Mouse (Mus musculus): ENCODE data around the gene Tm9sf3.

The Tm9sf3 gene

DNA sequence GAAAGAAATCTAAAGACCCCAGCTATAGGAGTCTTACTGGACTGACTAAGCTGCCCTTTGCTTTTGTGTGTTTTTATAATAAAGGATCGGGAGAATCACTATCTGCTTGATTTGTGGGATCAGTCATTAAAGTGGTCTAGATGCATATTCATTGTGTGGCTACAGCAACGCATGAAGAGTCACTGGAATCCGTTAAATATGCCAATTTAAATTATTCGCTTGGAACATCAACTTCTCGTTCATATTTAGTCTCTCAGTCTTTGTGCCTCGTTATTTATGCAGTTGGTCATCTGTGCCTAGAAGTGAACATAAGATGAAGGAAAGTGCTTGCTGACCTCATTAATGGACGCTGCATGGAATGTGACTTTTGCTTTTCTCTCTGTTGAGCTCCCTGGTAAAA, 7.1 kb upstream of the Tm9sf3 start:
- TF ChIP-seq POU5F1 (IDR thresholded peaks at IDR 0.05; ENCODE audit: borderline replicate concordance, low read length) (no peak), CTCF (conservative IDR thresholded peaks at IDR 0.05; ENCODE audit: low read length) (no peak), NANOG (IDR thresholded peaks at IDR 0.05; ENCODE audit: borderline replicate concordance, low read length) (no peak)
- H3K36me3 ChIP-seq (ENCODE audit: insufficient read depth, low read length) = no peaks in the 10 kb centered on the region
- no peaks in the 10 kb centered on the region for H3K9me3 ChIP-seq (ENCODE audit: low read length)
- peaks cover 9% of the 10 kb centered on the region; the same call in 1 of the 2 replicates for H3K27me3 ChIP-seq (ENCODE audit: insufficient read depth, low read length)
- H3K4me3 ChIP-seq (replicated peaks; ENCODE audit: low read length) = no peak overlapping the region
- H3K4me1 ChIP-seq (replicated peaks; ENCODE audit: low read depth, low read length) = peaks cover 21% of the 10 kb centered on the region

DNA sequence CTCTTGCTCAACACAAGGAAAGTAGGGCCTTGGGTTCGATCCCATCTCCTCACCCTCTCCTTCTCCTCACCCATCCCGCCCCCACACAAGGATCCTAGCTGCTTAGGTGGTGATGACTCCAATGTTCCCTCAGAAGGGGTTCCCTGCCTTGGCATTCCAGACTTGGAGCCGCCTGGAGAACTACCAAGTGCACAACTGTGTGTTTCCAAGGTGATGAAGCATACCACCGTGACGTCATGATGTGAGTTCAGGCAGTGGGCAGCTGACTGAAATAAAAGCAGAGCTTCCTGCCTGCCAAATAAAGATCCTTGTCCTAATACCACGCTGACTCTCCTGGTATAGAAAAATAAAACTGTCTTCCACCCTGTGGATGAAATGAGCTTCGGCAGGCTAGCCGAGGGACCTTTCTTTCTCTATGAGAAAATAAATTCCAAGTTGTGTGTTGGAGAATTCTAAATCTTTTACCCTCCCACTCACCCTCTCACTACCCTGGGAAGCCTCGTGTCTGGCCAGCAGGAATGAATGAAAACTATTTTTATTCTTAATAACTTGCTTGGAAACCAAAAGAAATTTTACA, 6.4 kb upstream of the Tm9sf3 start:
- Histone ChIP-seq H3K27me3 (ENCODE audit: insufficient read depth, low read length) (peaks cover 9% of the 10 kb centered on the region; the same call in 1 of the 2 replicates), H3K36me3 (ENCODE audit: insufficient read depth, low read length) (no peaks in the 10 kb centered on the region), H3K9me3 (ENCODE audit: low read length) (no peaks in the 10 kb centered on the region), H3K4me3 (replicated peaks; ENCODE audit: low read length) (no peak overlapping the region), H3K4me1 (replicated peaks; ENCODE audit: low read depth, low read length) (peaks cover 26% of the 10 kb centered on the region)
- TF ChIP-seq CTCF (conservative IDR thresholded peaks at IDR 0.05; ENCODE audit: low read length) = no peak

DNA sequence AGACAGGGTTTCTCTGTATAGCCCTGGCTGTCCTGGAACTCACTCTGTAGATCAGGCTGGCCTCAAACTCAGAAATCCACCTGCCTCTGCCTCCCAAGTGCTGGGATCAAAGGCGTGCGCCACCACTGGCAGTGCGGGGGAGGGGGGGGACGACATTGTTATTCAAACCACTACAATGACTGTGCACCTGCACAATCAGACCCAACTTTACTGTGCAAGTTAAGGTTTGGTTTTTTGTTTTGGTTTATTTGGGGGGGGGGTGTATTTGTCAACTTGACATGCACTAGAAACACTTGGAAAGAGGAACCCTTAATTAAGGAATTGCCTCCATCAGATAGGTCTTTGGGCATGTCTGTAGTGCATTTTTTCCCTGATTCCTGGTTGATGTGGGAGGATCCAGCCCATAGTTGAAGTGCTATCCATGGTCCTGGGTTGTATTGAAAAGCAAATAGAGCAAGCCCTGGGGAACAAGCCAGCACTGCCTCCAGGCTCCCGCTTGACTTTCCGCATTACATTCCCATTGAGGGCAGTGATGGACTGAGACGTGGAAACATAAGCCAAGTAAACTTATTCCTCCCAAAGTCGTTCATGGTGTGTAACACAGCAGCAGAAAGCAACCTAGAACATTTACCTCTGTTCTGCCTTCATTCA, 2.6 kb upstream of the Tm9sf3 start:
- Histone ChIP-seq H3K9me3 (ENCODE audit: low read length) (no peaks in the 10 kb centered on the region), H3K4me1 (replicated peaks; ENCODE audit: low read depth, low read length) (peaks cover 41% of the 10 kb centered on the region), H3K27me3 (ENCODE audit: insufficient read depth, low read length) (peaks cover 5% of the 10 kb centered on the region; the same call in 1 of the 2 replicates), H3K4me3 (replicated peaks; ENCODE audit: low read length) (peak overlapping the region; percentile 41; the same call in 1 of the 2 replicates), H3K36me3 (ENCODE audit: insufficient read depth, low read length) (no peaks in the 10 kb centered on the region)
- TF ChIP-seq NANOG (IDR thresholded peaks at IDR 0.05; ENCODE audit: borderline replicate concordance, low read length) (0 out of 2 replicates have a peak, but pooled peaks have one; percentile 4), POU5F1 (IDR thresholded peaks at IDR 0.05; ENCODE audit: borderline replicate concordance, low read length) (peak; percentile 30; the same call in 1 of the 2 replicates), CTCF (conservative IDR thresholded peaks at IDR 0.05; ENCODE audit: low read length) (no peak)

DNA sequence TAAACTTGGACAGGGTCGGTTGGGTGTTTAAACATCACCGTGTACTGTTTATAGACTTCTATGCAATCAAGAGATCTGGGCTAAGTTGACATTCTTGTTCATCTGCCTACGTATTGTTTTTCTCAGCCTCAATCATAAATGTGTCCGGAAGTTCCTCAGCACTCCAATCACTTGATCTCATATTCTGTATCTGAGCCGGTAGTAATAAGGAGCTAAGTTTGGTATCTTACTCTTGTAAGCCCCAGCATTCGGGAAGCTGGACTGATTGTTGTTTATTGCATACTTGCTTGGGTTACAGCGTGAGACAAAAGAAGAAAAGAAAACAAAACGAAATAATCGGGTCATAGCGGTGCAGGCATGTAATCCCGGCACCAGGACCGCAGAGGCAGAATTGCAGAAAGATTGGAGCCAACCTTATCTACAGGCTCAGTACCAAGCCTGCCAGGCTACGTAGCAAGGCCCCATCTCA, 568 bp upstream of the Tm9sf3 start:
- peak overlapping the region; percentile 91 for H3K4me3 ChIP-seq (replicated peaks; ENCODE audit: low read length)
- peaks cover 5% of the 10 kb centered on the region; the same call in 1 of the 2 replicates for H3K27me3 ChIP-seq (ENCODE audit: insufficient read depth, low read length)
- no peaks in the 10 kb centered on the region for H3K9me3 ChIP-seq (ENCODE audit: low read length)
- H3K4me1 ChIP-seq (replicated peaks; ENCODE audit: low read depth, low read length) = peaks cover 48% of the 10 kb centered on the region
- TF ChIP-seq NANOG (IDR thresholded peaks at IDR 0.05; ENCODE audit: borderline replicate concordance, low read length) = no peak
- no peak for TF ChIP-seq POU5F1 (IDR thresholded peaks at IDR 0.05; ENCODE audit: borderline replicate concordance, low read length)
- no peak for TF ChIP-seq CTCF (conservative IDR thresholded peaks at IDR 0.05; ENCODE audit: low read length)
- H3K36me3 ChIP-seq (ENCODE audit: insufficient read depth, low read length) = peaks cover 4% of the 10 kb centered on the region; the same call in 1 of the 2 replicates

DNA sequence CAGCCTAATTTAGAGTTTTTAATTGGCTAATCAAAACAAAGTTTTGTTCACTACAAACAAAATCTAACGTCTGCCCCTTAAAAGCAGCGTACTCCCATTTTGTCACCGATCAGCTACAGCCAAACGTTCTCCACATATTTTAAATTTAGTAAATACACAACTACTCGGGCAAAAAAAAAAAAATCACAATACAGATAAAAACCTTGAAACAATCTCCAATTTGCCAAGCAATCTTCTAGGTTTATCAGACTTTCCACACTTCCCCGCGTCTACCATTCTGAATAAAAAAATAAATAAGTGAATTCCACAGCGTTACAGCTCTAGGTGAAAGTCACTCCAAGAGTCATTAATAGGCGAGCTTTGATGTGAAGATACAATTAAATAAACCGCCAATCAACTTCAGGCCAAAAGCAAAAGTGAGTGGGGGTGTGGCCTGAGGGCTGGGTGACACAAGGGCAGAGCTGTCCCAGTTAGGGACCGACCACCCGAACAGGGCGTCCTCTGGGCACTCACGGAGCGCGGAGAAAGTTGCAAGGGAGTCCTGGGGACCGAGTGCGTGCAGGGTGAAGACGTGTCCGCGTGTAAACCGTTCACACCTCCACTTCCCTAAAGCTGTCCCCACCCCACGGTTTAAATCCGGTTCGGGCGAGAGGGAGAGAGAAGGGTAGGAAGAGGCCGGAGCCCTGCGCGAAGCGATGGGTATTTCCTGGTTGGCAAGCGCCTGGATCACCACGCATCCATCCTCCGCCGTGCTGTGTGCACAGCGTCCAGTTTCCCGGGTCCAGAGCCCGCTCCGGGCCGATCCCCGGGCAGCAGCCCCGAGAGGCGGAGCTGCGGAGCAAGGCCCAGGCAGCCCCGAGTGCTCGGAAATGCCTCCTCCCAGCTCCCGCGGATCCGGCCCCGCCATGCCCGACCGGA, 826 bp downstream of the Tm9sf3 start:
- no peak for TF ChIP-seq NANOG (IDR thresholded peaks at IDR 0.05; ENCODE audit: borderline replicate concordance, low read length)
- TF ChIP-seq POU5F1 (IDR thresholded peaks at IDR 0.05; ENCODE audit: borderline replicate concordance, low read length) = no peak
- no peak for TF ChIP-seq CTCF (conservative IDR thresholded peaks at IDR 0.05; ENCODE audit: low read length)
- no peaks in the 10 kb centered on the region for H3K9me3 ChIP-seq (ENCODE audit: low read length)
- peaks cover 5% of the 10 kb centered on the region; the same call in 1 of the 2 replicates for H3K27me3 ChIP-seq (ENCODE audit: insufficient read depth, low read length)
- peaks cover 4% of the 10 kb centered on the region; the same call in 1 of the 2 replicates for H3K36me3 ChIP-seq (ENCODE audit: insufficient read depth, low read length)
- H3K4me1 ChIP-seq (replicated peaks; ENCODE audit: low read depth, low read length) = peaks cover 55% of the 10 kb centered on the region
- peak overlapping the region; percentile 91 for H3K4me3 ChIP-seq (replicated peaks; ENCODE audit: low read length)

DNA sequence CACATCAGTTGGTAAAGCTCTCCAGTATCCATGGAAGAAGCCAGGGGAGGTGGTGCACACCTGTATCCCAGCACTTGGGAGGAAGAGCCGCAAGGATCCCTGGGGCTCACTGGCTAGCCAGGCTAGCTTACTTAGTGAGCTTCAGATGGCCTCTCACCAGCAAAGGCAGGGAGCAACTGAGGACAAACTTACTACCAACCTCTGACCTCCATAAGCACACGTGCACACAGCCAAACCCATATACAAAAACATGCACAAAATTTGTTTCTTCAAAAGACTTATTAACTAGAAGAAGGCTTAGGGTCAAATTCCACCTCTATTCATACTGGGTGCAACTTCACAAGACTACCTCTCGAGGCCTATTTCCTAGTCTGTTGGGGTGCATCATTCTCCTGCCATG, 3.1 kb downstream of the Tm9sf3 start:
- Histone ChIP-seq H3K4me1 (replicated peaks; ENCODE audit: low read depth, low read length) (peaks cover 39% of the 10 kb centered on the region), H3K9me3 (ENCODE audit: low read length) (no peaks in the 10 kb centered on the region), H3K4me3 (replicated peaks; ENCODE audit: low read length) (no peak overlapping the region), H3K27me3 (ENCODE audit: insufficient read depth, low read length) (no peaks in the 10 kb centered on the region), H3K36me3 (ENCODE audit: insufficient read depth, low read length) (peaks cover 13% of the 10 kb centered on the region; the same call in 1 of the 2 replicates)
- TF ChIP-seq NANOG (IDR thresholded peaks at IDR 0.05; ENCODE audit: borderline replicate concordance, low read length) (no peak), CTCF (conservative IDR thresholded peaks at IDR 0.05; ENCODE audit: low read length) (no peak), POU5F1 (IDR thresholded peaks at IDR 0.05; ENCODE audit: borderline replicate concordance, low read length) (no peak)

DNA sequence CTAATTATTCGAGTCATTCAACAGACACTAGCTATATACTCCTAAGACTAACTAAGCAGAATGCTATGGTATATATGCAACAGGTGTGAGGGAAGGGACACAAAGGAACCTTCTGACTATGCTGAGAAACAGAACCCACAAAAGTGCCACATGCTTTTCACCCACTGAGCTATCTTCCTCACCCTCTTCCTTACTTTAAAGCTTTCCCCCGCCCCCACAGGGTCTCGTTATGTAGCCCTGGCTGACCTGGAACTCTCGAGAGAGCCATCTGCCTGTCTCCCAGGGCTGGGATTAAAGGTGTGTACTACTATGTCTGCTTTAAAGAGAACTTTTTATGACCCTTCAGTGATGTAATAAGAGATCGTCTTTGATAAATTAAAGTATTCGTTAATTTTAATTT, 4.5 kb downstream of the Tm9sf3 start:
- Histone ChIP-seq H3K4me3 (replicated peaks; ENCODE audit: low read length) (no peak overlapping the region), H3K36me3 (ENCODE audit: insufficient read depth, low read length) (peaks cover 22% of the 10 kb centered on the region), H3K9me3 (ENCODE audit: low read length) (no peaks in the 10 kb centered on the region), H3K4me1 (replicated peaks; ENCODE audit: low read depth, low read length) (peaks cover 28% of the 10 kb centered on the region), H3K27me3 (ENCODE audit: insufficient read depth, low read length) (no peaks in the 10 kb centered on the region)
- TF ChIP-seq NANOG (IDR thresholded peaks at IDR 0.05; ENCODE audit: borderline replicate concordance, low read length) = no peak
- TF ChIP-seq POU5F1 (IDR thresholded peaks at IDR 0.05; ENCODE audit: borderline replicate concordance, low read length) = no peak
- TF ChIP-seq CTCF (conservative IDR thresholded peaks at IDR 0.05; ENCODE audit: low read length) = no peak

DNA sequence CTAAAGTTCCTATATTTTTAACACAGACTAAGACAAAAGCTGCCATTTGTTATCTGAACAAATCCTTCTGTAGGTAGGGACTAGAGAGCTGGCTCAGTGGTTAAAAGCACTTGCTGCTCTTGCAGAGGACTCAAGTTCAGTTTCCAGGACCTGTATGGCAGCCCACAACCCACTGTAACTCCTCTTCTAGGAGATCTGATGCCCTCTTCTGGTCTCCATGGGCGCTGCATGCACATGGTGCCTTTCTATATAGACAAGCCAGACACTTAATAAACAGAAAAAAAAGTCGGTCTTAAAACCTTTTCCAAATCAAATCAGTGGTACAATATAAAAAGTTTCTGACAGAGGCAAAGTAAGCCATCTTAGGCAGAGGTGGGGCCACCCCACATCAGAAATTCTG, 5.1 kb downstream of the Tm9sf3 start:
- Histone ChIP-seq H3K4me1 (replicated peaks; ENCODE audit: low read depth, low read length) (peaks cover 27% of the 10 kb centered on the region), H3K4me3 (replicated peaks; ENCODE audit: low read length) (no peak overlapping the region), H3K27me3 (ENCODE audit: insufficient read depth, low read length) (no peaks in the 10 kb centered on the region), H3K36me3 (ENCODE audit: insufficient read depth, low read length) (peaks cover 22% of the 10 kb centered on the region), H3K9me3 (ENCODE audit: low read length) (no peaks in the 10 kb centered on the region)
- no peak for TF ChIP-seq POU5F1 (IDR thresholded peaks at IDR 0.05; ENCODE audit: borderline replicate concordance, low read length)
- TF ChIP-seq NANOG (IDR thresholded peaks at IDR 0.05; ENCODE audit: borderline replicate concordance, low read length) = no peak
- peak; percentile 68 for TF ChIP-seq CTCF (conservative IDR thresholded peaks at IDR 0.05; ENCODE audit: low read length)

Data from E14TG2a.4 (cell line).